30 mouse cellular contexts compared by ENCODE assay signal in genomic region chr15:83180004-83180403, GRCm38 (mm10). TPM values are rescaled to one million over a fixed set of nuclear protein-coding genes. Genes with fewer than 3 reads are reported as not detected.
DNase-seq lines count a peak whose midpoint lies in the region; ATAC-seq and TF ChIP-seq lines count a peak whose summit lies in the region.
"Had no signal": no experiment of that assay in that cellular context is flagged by ENCODE, and none has a peak within 500 bp of the region (broad histone marks: within the 10 kb centered on the region; RNA-seq: fewer than 3 reads in every experiment).

No protein-coding gene starts in this region.

- DNase-seq in liver, embryonic 11.5 days (ENCODE audit: low spot score), result peak; percentile 26
- DNase-seq in liver (no peak), ES-CJ7 (ENCODE audit: low read depth, low spot score) (peak; percentile 53), R1 (ENCODE audit: low read depth, low spot score) (peak; percentile 50)
- DNase-seq in cerebellum, postnatal 14 days, result no peak
- no peak for DNase-seq in left cerebral cortex, adult 18-20 months (ENCODE audit: low spot score in 2 of 2)
- DNase-seq: adrenal gland, adult 8-10 months; adrenal gland, postnatal 14 days; adrenal gland, postnatal 36 days; B cell, adult 2 months; cerebellum, adult 11-12 months; cerebellum, adult 2 months; cerebellum, adult 9-10 months; cerebellum, postnatal 10 days; cerebellum, postnatal 36 days; embryo, embryonic 11 days had no signal

- H3K4me1 ChIP-seq in liver, embryonic 11.5 days (replicated peaks; ENCODE audit: control insufficient read depth, insufficient read depth, low read length), result peaks cover 15% of the 10 kb centered on the region
- H3K4me1 ChIP-seq in E14TG2a.4 (replicated peaks; ENCODE audit: low read depth, low read length), result peaks cover 83% of the 10 kb centered on the region
- peaks cover 5% of the 10 kb centered on the region; the same call in 1 of the 2 replicates for H3K4me1 ChIP-seq in heart, embryonic 12.5 days (replicated peaks)
- H3K4me1 ChIP-seq: forebrain, embryonic 12.5 days had no signal

- no peak for TF ChIP-seq CTCF in E14TG2a.4 (conservative IDR thresholded peaks at IDR 0.05; ENCODE audit: low read length)

- no peak overlapping the region for H3K4me2 ChIP-seq in liver, embryonic 11.5 days
- no peak overlapping the region for H3K4me2 ChIP-seq in heart, embryonic 12.5 days
- H3K4me2 ChIP-seq: embryonic facial prominence, embryonic 13.5 days; embryonic facial prominence, embryonic 15.5 days; forebrain, embryonic 12.5 days had no signal

- no peaks in the 10 kb centered on the region for H3K27me3 ChIP-seq in liver, embryonic 11.5 days (replicated peaks; ENCODE audit: control insufficient read depth, insufficient read depth, low read length)
- no peaks in the 10 kb centered on the region for H3K27me3 ChIP-seq in E14TG2a.4 (ENCODE audit: insufficient read depth, low read length)
- 0 out of 2 replicates have a peak, but pooled peaks cover 7% of the 10 kb centered on the region for H3K27me3 ChIP-seq in heart, embryonic 12.5 days (replicated peaks)
- H3K27me3 ChIP-seq: CH12.LX; embryonic facial prominence, embryonic 13.5 days; embryonic facial prominence, embryonic 15.5 days; forebrain, embryonic 12.5 days; Patski had no signal

- H3K27ac ChIP-seq in liver, embryonic 11.5 days (ENCODE audit: low read depth, low read length), result no peak overlapping the region
- no peak overlapping the region for H3K27ac ChIP-seq in heart, embryonic 12.5 days (ENCODE audit: poor library complexity, severe bottlenecking)
- H3K27ac ChIP-seq: embryonic facial prominence, embryonic 13.5 days; embryonic facial prominence, embryonic 15.5 days; forebrain, embryonic 10.5 days; forebrain, embryonic 12.5 days had no signal

- WGBS in liver, embryonic 11.5 days, result 77% methylated on average over 6 of the region's 6 CpGs
- 90% methylated on average over 6 of the region's 6 CpGs for whole genome bisulfite sequencing in heart, embryonic 12.5 days

- no peaks in the 10 kb centered on the region for H3K36me3 ChIP-seq in liver, embryonic 11.5 days (ENCODE audit: control insufficient read depth, insufficient read depth, low read length)
- 0 out of 2 replicates have a peak, but pooled peaks cover 2% of the 10 kb centered on the region for H3K36me3 ChIP-seq in E14TG2a.4 (ENCODE audit: insufficient read depth, low read length)
- no peaks in the 10 kb centered on the region for H3K36me3 ChIP-seq in heart, embryonic 12.5 days
- H3K36me3 ChIP-seq: embryonic facial prominence, embryonic 13.5 days; embryonic facial prominence, embryonic 15.5 days; forebrain, embryonic 10.5 days; forebrain, embryonic 12.5 days; G1E had no signal

- no peak overlapping the region for H3K4me3 ChIP-seq in liver, embryonic 11.5 days (ENCODE audit: low read depth, low read length)
- H3K4me3 ChIP-seq in E14TG2a.4 (replicated peaks; ENCODE audit: low read length), result peak overlapping the region; percentile 14; the same call in 1 of the 2 replicates
- H3K4me3 ChIP-seq in heart, embryonic 12.5 days, result no peak overlapping the region
- H3K4me3 ChIP-seq: embryonic facial prominence, embryonic 13.5 days; embryonic facial prominence, embryonic 15.5 days; erythroblast, embryonic 14.5 days; forebrain, embryonic 10.5 days; forebrain, embryonic 12.5 days had no signal

- ATAC-seq in liver, embryonic 11.5 days (replicated peaks; ENCODE audit: low FRiP score), result no peak
- no peak for ATAC-seq in heart, embryonic 12.5 days (ENCODE audit: insufficient number of reproducible peaks, low FRiP score)
- ATAC-seq: activated CD4-positive, CD25-positive, alpha-beta regulatory T cell, adult 4 months; CD4-positive, CD25-positive, alpha-beta regulatory T cell, adult 4 months; forebrain, embryonic 14.5 days; forebrain, embryonic 16.5 days; Patski had no signal

- H3K9ac ChIP-seq in liver, embryonic 11.5 days (ENCODE audit: low read depth, low read length), result no peak overlapping the region
- no peak overlapping the region for H3K9ac ChIP-seq in heart, embryonic 12.5 days
- H3K9ac ChIP-seq: embryonic facial prominence, embryonic 13.5 days; embryonic facial prominence, embryonic 15.5 days; forebrain, embryonic 12.5 days had no signal

- H3K9me3 ChIP-seq in liver, embryonic 11.5 days (ENCODE audit: control insufficient read depth, low read length), result no peaks in the 10 kb centered on the region
- no peaks in the 10 kb centered on the region for H3K9me3 ChIP-seq in E14TG2a.4 (ENCODE audit: low read length)
- H3K9me3 ChIP-seq in heart, embryonic 12.5 days (replicated peaks), result no peaks in the 10 kb centered on the region
- H3K9me3 ChIP-seq: embryonic facial prominence, embryonic 13.5 days; embryonic facial prominence, embryonic 15.5 days; forebrain, embryonic 10.5 days; forebrain, embryonic 12.5 days; G1E had no signal

RNA-seq across cellular contexts. Expression of gene Cyb5r3, which starts 7.6 kb away (rescaled TPM):
- 210 and 219 TPM in 2 replicates for polyA plus RNA-seq in liver, embryonic 11.5 days (2014; fragmentation: Nextera tagmentation; extraction: Ambion mirVana)
- 10 to 100 TPM; 60.3 to 68.1 TPM for total RNA-seq in left cerebral cortex, adult 18-20 months (2021)
- 132 and 136 TPM in 2 replicates for polyA plus RNA-seq in heart, embryonic 12.5 days (2016; fragmentation: Nextera tagmentation; extraction: Ambion mirVana)

RNA-seq across cellular contexts. Expression of gene Poldip3, which starts 30.8 kb away (rescaled TPM):
- 117 and 127 TPM in 2 replicates for polyA plus RNA-seq in liver, embryonic 11.5 days (2014; fragmentation: Nextera tagmentation; extraction: Ambion mirVana)
- 10 to 100 TPM; 83.2 to 93.1 TPM for total RNA-seq in left cerebral cortex, adult 18-20 months (2021)
- polyA plus RNA-seq in heart, embryonic 12.5 days (2016; fragmentation: Nextera tagmentation; extraction: Ambion mirVana), result 89.1 and 90.7 TPM in 2 replicates

RNA-seq across cellular contexts. Expression of gene Rrp7a, which starts 57.4 kb away (rescaled TPM):
- 71.1 and 77.6 TPM in 2 replicates for polyA plus RNA-seq in liver, embryonic 11.5 days (2014; fragmentation: Nextera tagmentation; extraction: Ambion mirVana)
- 100 to 1,000 TPM; 154 to 189 TPM for total RNA-seq in left cerebral cortex, adult 18-20 months (2021)
- polyA plus RNA-seq in heart, embryonic 12.5 days (2016; fragmentation: Nextera tagmentation; extraction: Ambion mirVana), result 39.3 and 44.8 TPM in 2 replicates

Comparison
In these comparisons a context has a peak if more than half of its experiments do, and no peak if none do; other contexts are left out.
1. DNase-seq: peak in liver, embryonic 11.5 days (single experiment), ES-CJ7 (single experiment) and R1 (single experiment); none in liver (single experiment), cerebellum, postnatal 14 days (0 of 2) and left cerebral cortex, adult 18-20 months (0 of 2).